ENCODE assay signal across 11 mouse cellular contexts in the genomic region with DNA sequence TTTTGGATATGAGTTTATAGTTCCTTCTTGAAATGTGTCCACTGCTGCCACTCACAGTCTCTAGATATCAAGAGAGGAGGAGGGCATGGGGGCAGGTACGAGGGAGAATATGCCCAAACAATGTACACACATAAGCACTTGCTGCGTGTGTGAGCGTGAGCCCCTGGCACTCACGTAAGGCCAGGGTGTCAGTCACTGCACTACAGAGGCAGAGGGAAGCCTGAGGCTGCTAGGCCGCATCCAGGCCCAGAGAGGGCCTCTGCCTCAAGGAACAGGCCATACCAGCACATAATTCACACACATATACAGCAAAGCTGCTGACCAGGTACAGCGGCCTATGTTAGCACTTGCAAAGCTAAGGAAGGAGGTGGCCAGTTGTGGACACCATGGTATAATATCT. TPM values are rescaled to one million over a fixed set of nuclear protein-coding genes. Genes with fewer than 3 reads are reported as not detected.
DNase-seq lines count a peak whose midpoint lies in the region; ATAC-seq and TF ChIP-seq lines count a peak whose summit lies in the region.
"Had no signal": no experiment of that assay in that cellular context is flagged by ENCODE, and none has a peak within 500 bp of the region (broad histone marks: within the 10 kb centered on the region; RNA-seq: fewer than 3 reads in every experiment).

No protein-coding gene starts in this region.

- intact Hi-C loops in gastrocnemius, adult 2 months (cut with DNase I): loop anchor here (5.0 to 10.0 kb wide), 3 partner anchors 44 to 339 kb away; partner anchors contain the start of genes Ccnb1 and Gtf2h2
- intact Hi-C loops in gastrocnemius, postnatal 36 days (cut with DNase I): no loop called here

- TF ChIP-seq POLR2A in myocyte (IDR thresholded peaks at IDR 0.05; ENCODE audit: insufficient read length, low read depth): no peak

- H3ac ChIP-seq in myocyte (ENCODE audit: control insufficient read depth, insufficient read length): no peak overlapping the region

- no peak for DNase-seq in gastrocnemius, adult 2 months
- DNase-seq in gastrocnemius, postnatal 36 days: no peak
- no peak for DNase-seq in lung, postnatal 4 days
- no peak for DNase-seq in spleen, postnatal 14 days (ENCODE audit: low spot score in 2 of 2)
- DNase-seq: embryo, embryonic 11 days; kidney, postnatal 10 days; right cerebral cortex, postnatal 14 days had no signal

- H3K9me3 ChIP-seq in lung, embryonic 15.5 days: no peaks in the 10 kb centered on the region
- no peaks in the 10 kb centered on the region for H3K9me3 ChIP-seq in hindbrain, embryonic 13.5 days

- H3K27ac ChIP-seq in gastrocnemius, adult 2 months: 0 out of 2 replicates have a peak overlapping the region, but pooled peaks have one; percentile 13
- no peak overlapping the region for H3K27ac ChIP-seq in lung, embryonic 15.5 days
- H3K27ac ChIP-seq in hindbrain, embryonic 13.5 days: no peak overlapping the region

- H3K4me2 ChIP-seq in lung, embryonic 15.5 days: peak overlapping the region; percentile 65; the same call in 1 of the 2 replicates
- peak overlapping the region; percentile 80 for H3K4me2 ChIP-seq in hindbrain, embryonic 13.5 days
- H3K4me2 ChIP-seq in myocyte (ENCODE audit: low read depth): peak overlapping the region; percentile 89

- no peak for TF ChIP-seq CTCF in gastrocnemius, adult 2 months (IDR thresholded peaks at IDR 0.05)

- peak overlapping the region; percentile 95; the same call in 1 of the 2 replicates for H3K4me3 ChIP-seq in gastrocnemius, adult 2 months
- no peak overlapping the region; the same call in 1 of the 2 replicates for H3K4me3 ChIP-seq in lung, embryonic 15.5 days
- no peak overlapping the region for H3K4me3 ChIP-seq in hindbrain, embryonic 13.5 days
- H3K4me3 ChIP-seq in myocyte: peak overlapping the region; percentile 86

- H3K79me2 ChIP-seq in myocyte (ENCODE audit: control insufficient read depth, insufficient read depth): peaks cover 39% of the 10 kb centered on the region

- H3K27me3 ChIP-seq in lung, embryonic 15.5 days: no peaks in the 10 kb centered on the region
- no peaks in the 10 kb centered on the region for H3K27me3 ChIP-seq in hindbrain, embryonic 13.5 days
- no peaks in the 10 kb centered on the region for H3K27me3 ChIP-seq in myocyte (ENCODE audit: control insufficient read depth, insufficient read depth, insufficient read length)

- 75% methylated on average over 6 of the region's 6 CpGs for WGBS in lung, embryonic 15.5 days
- WGBS in hindbrain, embryonic 13.5 days: 84% methylated on average over 6 of the region's 6 CpGs

- ATAC-seq in lung, embryonic 15.5 days (ENCODE audit: borderline replicate concordance, extremely low read depth, low FRiP score, low TSS enrichment): no peak
- no peak for ATAC-seq in hindbrain, embryonic 13.5 days (ENCODE audit: low FRiP score)
- no peak for ATAC-seq in granulocyte monocyte progenitor cell, adult 5-6 weeks (replicated peaks; ENCODE audit: poor library complexity, severe bottlenecking)

- H3K9ac ChIP-seq in lung, embryonic 15.5 days: no peak overlapping the region
- peak overlapping the region; percentile 53; the same call in 1 of the 2 replicates for H3K9ac ChIP-seq in hindbrain, embryonic 13.5 days

- H3K4me1 ChIP-seq in lung, embryonic 15.5 days: peaks cover 9% of the 10 kb centered on the region
- H3K4me1 ChIP-seq in hindbrain, embryonic 13.5 days (replicated peaks): peaks cover 22% of the 10 kb centered on the region

- H3K36me3 ChIP-seq in lung, embryonic 15.5 days: peaks cover 17% of the 10 kb centered on the region
- H3K36me3 ChIP-seq in hindbrain, embryonic 13.5 days: peaks cover 16% of the 10 kb centered on the region
- peaks cover 17% of the 10 kb centered on the region for H3K36me3 ChIP-seq in myocyte (ENCODE audit: control insufficient read depth, insufficient read depth)

TF ChIP-seq in myocyte, 11 proteins besides CTCF, POLR2A, EP300 and RAD21:
- TF ChIP-seq MYOD1 (IDR thresholded peaks at IDR 0.05; ENCODE audit: control insufficient read depth in 1 of 3, insufficient read length in 2 of 3, low read depth in 2 of 3) (no peak), MYOG (IDR thresholded peaks at IDR 0.05; ENCODE audit: control insufficient read depth in 1 of 3, insufficient read depth in 1 of 3, insufficient read length in 2 of 3, low read depth in 2 of 3) (no peak), POLR2AphosphoS2 (IDR thresholded peaks at IDR 0.05; ENCODE audit: insufficient read length, low read depth) (no peak), SRF (IDR thresholded peaks at IDR 0.05; ENCODE audit: control insufficient read depth, insufficient read length, low read depth) (no peak), TCF12 (IDR thresholded peaks at IDR 0.05; ENCODE audit: insufficient read depth, poor library complexity, severe bottlenecking) (no peak), TCF3 (IDR thresholded peaks at IDR 0.05; ENCODE audit: insufficient read length, low read depth) (no peak), E2F4 (IDR thresholded peaks at IDR 0.05; ENCODE audit: insufficient read depth) (no peak), REST (IDR thresholded peaks at IDR 0.05; ENCODE audit: insufficient read depth, insufficient read length) (no peak), CEBPB (IDR thresholded peaks at IDR 0.05; ENCODE audit: insufficient read depth, poor library complexity, severe bottlenecking) (no peak)

RNA-seq across cellular contexts. Expression of gene Slc30a5, which starts 2.1 kb away (rescaled TPM):
- 10 to 100 TPM in 1 of 2 experiments, 1 to 10 TPM in 1; 9.1 to 13.6 TPM for total RNA-seq in gastrocnemius, adult 2 months (2021)
- total RNA-seq in gastrocnemius, postnatal 36 days (2021): 10 to 100 TPM in 1 of 2 experiments, 1 to 10 TPM in 1; 8.3 to 10.7 TPM
- polyA plus RNA-seq in lung, embryonic 15.5 days (2015; fragmentation: Nextera tagmentation; extraction: Ambion mirVana): 55.2 and 56.2 TPM in 2 replicates
- 32.9 and 34.3 TPM in 2 replicates for polyA plus RNA-seq in hindbrain, embryonic 13.5 days (2015; fragmentation: Nextera tagmentation; extraction: Ambion mirVana)
- polyA plus RNA-seq in myocyte (2012; fragmentation: generic; extraction: Trizol): 20.9 TPM
- total RNA-seq in granulocyte monocyte progenitor cell, adult 5-6 weeks (2014; fragmentation: Nextera tagmentation): 97.0 and 97.9 TPM in 2 replicates
- 96.8 and 111 TPM in 2 replicates for total RNA-seq in granulocyte monocyte progenitor cell, adult 5-6 weeks (2017)

RNA-seq across cellular contexts. Expression of gene Ccnb1, which starts 44.8 kb away (rescaled TPM):
- not detected for total RNA-seq in gastrocnemius, adult 2 months (2021)
- total RNA-seq in gastrocnemius, postnatal 36 days (2021): under 1 TPM; 0.64 to 0.66 TPM
- polyA plus RNA-seq in lung, embryonic 15.5 days (2015; fragmentation: Nextera tagmentation; extraction: Ambion mirVana): 291 and 295 TPM in 2 replicates
- 57.6 and 65.0 TPM in 2 replicates for polyA plus RNA-seq in hindbrain, embryonic 13.5 days (2015; fragmentation: Nextera tagmentation; extraction: Ambion mirVana)
- 45.4 TPM for polyA plus RNA-seq in myocyte (2012; fragmentation: generic; extraction: Trizol)
- 26.8 and 43.5 TPM in 2 replicates for total RNA-seq in granulocyte monocyte progenitor cell, adult 5-6 weeks (2014; fragmentation: Nextera tagmentation)
- total RNA-seq in granulocyte monocyte progenitor cell, adult 5-6 weeks (2017): 231 and 274 TPM in 2 replicates

RNA-seq across cellular contexts. Expression of gene Cenph, which starts 55.4 kb away (rescaled TPM):
- not detected for total RNA-seq in gastrocnemius, adult 2 months (2021)
- total RNA-seq in gastrocnemius, postnatal 36 days (2021): under 1 TPM in 1 of 2 experiments, not detected in 1; 0.20 TPM
- polyA plus RNA-seq in lung, embryonic 15.5 days (2015; fragmentation: Nextera tagmentation; extraction: Ambion mirVana): 37.4 and 38.1 TPM in 2 replicates
- polyA plus RNA-seq in hindbrain, embryonic 13.5 days (2015; fragmentation: Nextera tagmentation; extraction: Ambion mirVana): 10.2 and 11.5 TPM in 2 replicates
- 3.0 TPM for polyA plus RNA-seq in myocyte (2012; fragmentation: generic; extraction: Trizol)
- 37.1 and 51.9 TPM in 2 replicates for total RNA-seq in granulocyte monocyte progenitor cell, adult 5-6 weeks (2014; fragmentation: Nextera tagmentation)
- total RNA-seq in granulocyte monocyte progenitor cell, adult 5-6 weeks (2017): 56.6 and 69.5 TPM in 2 replicates

Comparison
In these comparisons a context has a peak if more than half of its experiments do, and no peak if none do; other contexts are left out.
1. H3K4me3 ChIP-seq: peak in gastrocnemius, adult 2 months (single experiment) and myocyte (single experiment); none in lung, embryonic 15.5 days (single experiment) and hindbrain, embryonic 13.5 days (single experiment).
2. RNA of gene Slc30a5, which starts 2.1 kb away (total RNA-seq): 96.8 to 111 TPM in granulocyte monocyte progenitor cell, adult 5-6 weeks; 9.1 to 13.6 TPM in gastrocnemius, adult 2 months and 8.3 to 10.7 TPM in gastrocnemius, postnatal 36 days; every median in the first group is over 4 times any median in the second.
3. RNA of gene Ccnb1, which starts 44.8 kb away (total RNA-seq): 26.8 to 274 TPM in granulocyte monocyte progenitor cell, adult 5-6 weeks; 0.64 to 0.66 TPM in gastrocnemius, postnatal 36 days and not detected in gastrocnemius, adult 2 months; every median in the first group is over 10 times any median in the second.
4. RNA of gene Cenph, which starts 55.4 kb away (total RNA-seq): 37.1 to 69.5 TPM in granulocyte monocyte progenitor cell, adult 5-6 weeks; 0.20 TPM in gastrocnemius, postnatal 36 days and not detected in gastrocnemius, adult 2 months; every median in the first group is over 10 times any median in the second.
5. Peak in every context shown above with its lines, with median percentiles within 50 percentile points of each other: H3K4me2 ChIP-seq.